Mouse (Mus musculus) ES-E14 (cell line): Measurements from ENCODE around the gene Mgme1.

Experiments
- ZC3H11A ChIP-seq: IDR thresholded peaks from 2 replicates; pipeline ENCODE4 v1.6.1; 2012; ENCODE audit warnings: low read depth, mild to moderate bottlenecking, inconsistent platforms, low read length, borderline replicate concordance
- ZNF384 ChIP-seq: IDR thresholded peaks from 2 replicates; pipeline ENCODE4 v1.6.1; 2012; ENCODE audit warnings: low read depth, low read length, inconsistent platforms

DNA sequence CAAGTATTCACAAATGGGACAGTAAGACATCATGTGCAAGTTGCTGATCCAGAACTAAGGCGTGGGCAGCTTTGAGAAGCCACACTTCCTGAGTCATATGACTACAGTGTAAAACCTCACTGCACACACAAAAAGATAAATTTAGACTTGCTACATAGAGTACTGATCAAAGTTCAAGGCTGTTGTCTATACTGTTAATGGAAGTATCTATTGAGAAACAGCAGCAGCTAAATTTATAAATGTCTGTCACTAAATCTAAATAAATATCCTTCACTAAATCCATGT is 2.8 kb upstream of the Mgme1 start:
- TF ChIP-seq ZC3H11A (no peak), ZNF384 (no peak)
